Mouse (Mus musculus) CH12.LX (cell line): Measurements from ENCODE around the gene Twist2.

ENCODE experiments used
- CTCF ChIP-seq, 2 experiments: IDR thresholded peaks in 1 of 2; conservative IDR thresholded peaks in 1 of 2; 2 replicates each; pipeline ENCODE4 v1.5.1; 2011 to 2012; ENCODE audit warnings: low read depth in 2 of 2, low read length in 2 of 2, improper control_type of control experiment in 1 of 2, inconsistent platforms in 1 of 2, mild to moderate bottlenecking in 1 of 2, moderate library complexity in 1 of 2
- EP300 ChIP-seq: IDR thresholded peaks from 2 replicates; pipeline ENCODE4 v1.6.1; 2011; ENCODE audit warnings: low read length, improper control_type of control experiment
- ETS1 ChIP-seq: conservative IDR thresholded peaks from 2 replicates; pipeline ENCODE4 v1.6.1; 2012; ENCODE audit warnings: low read depth, mild to moderate bottlenecking, inconsistent platforms, low read length, improper control_type of control experiment, moderate library complexity
- MAFK ChIP-seq: IDR thresholded peaks from 2 replicates; pipeline ENCODE4 v1.6.1; 2011; ENCODE audit warnings: low read length, improper control_type of control experiment; ENCODE audit not compliant: insufficient replicate concordance
- MAZ ChIP-seq: IDR thresholded peaks from 2 replicates; pipeline ENCODE4 v1.6.1; 2012; ENCODE audit warnings: low read depth, mild to moderate bottlenecking, inconsistent platforms, low read length, improper control_type of control experiment, moderate library complexity
- TCF12 ChIP-seq: IDR thresholded peaks from 2 replicates; pipeline ENCODE4 v1.6.1; 2014; ENCODE audit warnings: low read depth, mild to moderate bottlenecking, inconsistent platforms, low read length, improper control_type of control experiment

DNA sequence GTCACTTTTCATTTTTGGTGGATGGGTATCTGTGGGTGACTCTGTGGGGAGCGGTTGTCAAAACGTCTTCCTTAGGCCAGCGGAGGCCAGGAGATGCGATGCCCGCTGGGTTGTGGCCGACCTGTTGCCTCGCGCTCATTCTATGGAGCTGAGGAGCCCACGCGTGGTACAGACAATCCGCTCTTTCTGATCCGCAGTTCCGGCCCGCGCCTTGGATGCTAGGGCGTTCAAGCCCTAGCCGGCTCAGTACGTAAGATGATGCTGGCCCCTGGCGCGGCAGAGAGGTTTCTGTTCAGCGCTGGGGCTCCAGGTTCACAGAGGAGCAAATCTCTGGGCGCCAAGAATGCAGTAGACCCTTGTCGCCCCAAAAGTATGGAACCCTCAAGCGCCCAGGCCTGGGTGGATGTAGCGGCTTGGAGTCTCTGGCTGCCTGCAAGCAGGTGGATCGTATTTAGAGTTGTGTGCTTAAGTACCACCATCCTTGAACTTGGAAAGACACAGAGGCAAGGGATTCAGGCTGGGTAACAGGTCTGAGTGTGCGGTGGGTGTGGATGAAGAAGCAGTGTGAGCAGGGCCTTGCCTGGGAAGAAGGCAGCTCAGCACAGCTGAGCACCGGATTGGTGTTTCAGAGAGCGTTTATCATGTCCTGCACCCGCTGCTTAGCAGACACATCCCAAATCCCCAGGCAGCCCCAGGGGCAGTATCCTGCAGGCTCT is 1.3 kb downstream of the Twist2 start:
- TF ChIP-seq TCF12 = no peak
- TF ChIP-seq CTCF (conservative IDR thresholded peaks at IDR 0.05 in 1 of 2, IDR thresholded peaks at IDR 0.05 in 1 of 2; ENCODE audit: low read depth in 2 of 2, low read length in 2 of 2) = no peak
- no peak for TF ChIP-seq MAZ
- no peak for TF ChIP-seq EP300
- no peak for TF ChIP-seq MAFK
- TF ChIP-seq ETS1 = no peak
